Mouse (Mus musculus) lung, postnatal 0 days (tissue): ENCODE measurements around the gene Dpp3. TPM values are rescaled to one million over a fixed set of nuclear protein-coding genes. Genes with fewer than 3 reads are reported as not detected.
"Not testable (repeated sequence)": the region's sequence is repeated elsewhere in the genome, so short reads cannot be mapped to it uniquely, and the experiment has no call there.

ENCODE experiments used
- ATAC-seq: fragments of 200-750 bp; cut with Nextera tagmentation; 2 replicates; pipeline ENCODE4 v1.8.0; 2017; ENCODE audit warnings: moderate library complexity
- DNase-seq: peaks from one replicate; pipeline ENCODE4 v3.0.0-alpha.2; 2016; ENCODE audit warnings: low spot score
- H3K27ac ChIP-seq: fragments of 300-500 bp; sonication (generic); 2 replicates; pipeline ENCODE4 v1.5.1; 2014; ENCODE audit warnings: antibody characterized with exemption, mild to moderate bottlenecking, low read length, mixed read lengths
- H3K27me3 ChIP-seq: fragments of 300-500 bp; sonication (generic); replicated peaks from 2 replicates; pipeline ENCODE4 v1.6.1; 2014; ENCODE audit warnings: low read length, mixed read lengths; ENCODE audit not compliant: insufficient read depth
- H3K36me3 ChIP-seq: fragments of 300-500 bp; sonication (generic); 2 replicates; pipeline ENCODE4 v1.6.1; 2014; ENCODE audit warnings: low read length, mixed read lengths; ENCODE audit not compliant: insufficient read depth
- H3K4me1 ChIP-seq: fragments of 300-500 bp; sonication (generic); 2 replicates; pipeline ENCODE4 v1.6.1; 2014; ENCODE audit warnings: antibody characterized with exemption, low read depth, low read length, mixed read lengths; ENCODE audit not compliant: insufficient read depth
- H3K4me2 ChIP-seq: fragments of 300-500 bp; sonication (generic); replicated peaks from 2 replicates; pipeline ENCODE4 v1.6.1; 2014; ENCODE audit warnings: low read depth, mild to moderate bottlenecking, low read length, moderate library complexity, mixed read lengths
- H3K4me3 ChIP-seq: fragments of 300-500 bp; sonication (generic); 2 replicates; pipeline ENCODE4 v1.5.1; 2014; ENCODE audit warnings: low read depth, low read length
- H3K9ac ChIP-seq: fragments of 300-500 bp; sonication (generic); replicated peaks from 2 replicates; pipeline ENCODE4 v1.6.1; 2014; ENCODE audit warnings: low read depth, mild to moderate bottlenecking
- H3K9me3 ChIP-seq: fragments of 300-500 bp; sonication (generic); 2 replicates; pipeline ENCODE4 v1.6.1; 2016; ENCODE audit warnings: low read length, mixed read lengths
- CTCF ChIP-seq: IDR thresholded peaks from 2 replicates; pipeline ENCODE4 v1.5.1; 2016; ENCODE audit warnings: antibody characterized with exemption, mild to moderate bottlenecking
- EP300 ChIP-seq: IDR thresholded peaks from 2 replicates; pipeline ENCODE4 v1.6.1; 2016; ENCODE audit warnings: antibody characterized with exemption, mild to moderate bottlenecking, control low read depth
- WGBS: fragments of 180-500 bp; shearing (Covaris S2); extraction: QIAGEN DNeasy Blood & Tissue Kit; methylation state at CpG from one replicate; pipeline ENCODE4 v1.1.7; 2014; 5-methylcytosine and 5-hydroxymethylcytosine counted together
- polyA plus RNA-seq: library from polyadenylated mRNA; unstranded; fragments of >200 nt; fragmentation: Nextera tagmentation; extraction: Ambion mirVana; gene quantifications from 2 replicates; pipeline ENCODE4 v1.2.1, GENCODE M21; 2015

Gene Dpp3
- 47.6 and 47.7 TPM in 2 replicates for polyA plus RNA-seq

DNA sequence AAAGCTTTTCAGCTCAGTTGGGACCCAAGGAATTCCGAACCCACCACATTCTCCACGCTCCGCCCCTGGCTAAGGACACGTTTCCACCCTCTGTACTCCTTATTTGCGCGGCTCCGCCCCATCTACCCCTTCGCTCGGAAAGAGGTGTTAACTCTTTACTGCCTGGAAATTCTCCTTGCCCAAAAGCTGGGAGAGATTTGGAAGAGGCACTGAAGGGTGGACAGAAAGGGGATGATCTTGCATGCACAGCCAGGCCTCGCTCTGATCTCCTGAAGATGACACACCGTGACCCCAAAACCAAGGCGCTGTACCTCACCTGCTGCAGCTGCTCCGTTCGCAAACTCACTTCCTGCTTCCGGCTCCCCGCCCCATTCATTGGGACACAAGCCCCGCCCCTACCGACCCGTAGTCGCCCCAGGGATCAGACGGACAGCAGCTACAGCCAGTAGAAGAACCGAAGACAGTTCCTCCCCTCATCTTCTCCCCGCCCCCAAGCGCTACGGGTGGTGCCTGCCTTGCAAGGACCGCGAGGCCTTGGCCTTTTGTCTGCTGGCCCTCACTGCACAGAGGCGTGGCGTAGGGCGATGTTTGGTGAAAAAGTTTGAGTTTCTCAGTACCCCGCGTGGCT lies at the start of gene Dpp3:
TSS of gene Dpp3 (minus strand) at position 384 of the 628 bp plus-strand sequence.
- peak within 1 kb of the TSS; percentile 51; the same call in 1 of the 2 replicates for H3K27ac ChIP-seq
- peaks cover 8% of the 10 kb centered on the region; the same call in 1 of the 2 replicates for H3K4me1 ChIP-seq
- H3K36me3 ChIP-seq, result peaks cover 12% of the 10 kb centered on the region
- no peaks in the 10 kb centered on the region for H3K9me3 ChIP-seq
- WGBS, result under 1% methylated on average over 32 of the region's 32 CpGs
- no peaks in the 10 kb centered on the region for H3K27me3 ChIP-seq
- no peak for TF ChIP-seq EP300
- TF ChIP-seq CTCF, result no peak
- peak; percentile 100 for ATAC-seq
- H3K4me3 ChIP-seq, result peak within 1 kb of the TSS; percentile 57
- H3K4me2 ChIP-seq, result peak within 1 kb of the TSS; percentile 60
- H3K9ac ChIP-seq, result peak within 1 kb of the TSS; percentile 29
- peak; percentile 99 for DNase-seq

GRCm38 (mm10) chr19:4968236-4968635 lies 40.1 kb upstream of the Dpp3 start:
- 76% methylated on average over 2 of the region's 2 CpGs for WGBS
- H3K9me3 ChIP-seq, result no peaks in the 10 kb centered on the region
- H3K4me1 ChIP-seq, result no peaks in the 10 kb centered on the region
- no peak overlapping the region for H3K27ac ChIP-seq
- no peak overlapping the region for H3K9ac ChIP-seq
- no peak overlapping the region for H3K4me2 ChIP-seq
- DNase-seq, result peak; percentile 10
- H3K36me3 ChIP-seq, result peaks cover 6% of the 10 kb centered on the region; the same call in 1 of the 2 replicates
- H3K27me3 ChIP-seq, result no peaks in the 10 kb centered on the region
- no peak for ATAC-seq
- TF ChIP-seq CTCF (peak; percentile 60), EP300 (no peak)
- H3K4me3 ChIP-seq, result no peak overlapping the region

GRCm38 (mm10) chr19:4961928-4962601 lies 34.0 kb upstream of the Dpp3 start, which contains the start of gene Mrpl11:
Gene Mrpl11 (plus strand): TSS chr19:4962147.
- peak within 1 kb of the TSS; percentile 61 for H3K4me2 ChIP-seq
- TF ChIP-seq EP300 (peak; percentile 86), CTCF (peak; percentile 95)
- no peaks in the 10 kb centered on the region for H3K27me3 ChIP-seq
- H3K36me3 ChIP-seq, result peaks cover 6% of the 10 kb centered on the region; the same call in 1 of the 2 replicates
- ATAC-seq (peak; percentile 98), DNase-seq (peak; percentile 97)
- H3K27ac ChIP-seq, result peak within 1 kb of the TSS; percentile 69; the same call in 1 of the 2 replicates
- no peaks in the 10 kb centered on the region for H3K9me3 ChIP-seq
- under 1% methylated on average over 34 of the region's 34 CpGs for WGBS
- peak within 1 kb of the TSS; percentile 72 for H3K9ac ChIP-seq
- no peaks in the 10 kb centered on the region; the same call in 1 of the 2 replicates for H3K4me1 ChIP-seq
- H3K4me3 ChIP-seq, result peak within 1 kb of the TSS; percentile 82

DNA sequence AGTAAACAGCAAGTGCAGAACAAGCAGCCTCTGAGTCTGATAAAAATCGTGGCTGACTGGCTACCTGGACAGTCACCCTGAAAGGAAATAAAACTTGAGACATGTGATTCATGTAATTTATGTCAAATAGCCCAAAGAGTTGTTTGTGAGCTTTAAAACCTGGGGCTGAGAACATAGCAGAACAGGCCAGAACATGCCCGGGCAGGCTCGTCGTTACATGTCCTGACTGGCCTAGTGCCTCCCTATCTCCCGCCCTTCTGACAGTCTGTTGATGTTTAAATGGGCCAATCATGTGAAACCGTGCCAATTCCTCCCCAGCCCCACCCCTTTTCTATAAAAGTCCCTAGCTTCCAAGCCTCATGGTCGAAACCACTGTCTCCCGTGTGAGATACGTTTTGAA lies 20.6 kb upstream of the Dpp3 start:
- not testable (repeated sequence) for H3K4me1 ChIP-seq, H3K9ac ChIP-seq, H3K4me3 ChIP-seq, H3K4me2 ChIP-seq, ATAC-seq, H3K27me3 ChIP-seq, H3K9me3 ChIP-seq, H3K36me3 ChIP-seq, DNase-seq, H3K27ac ChIP-seq
- WGBS, result 76% methylated on average over 9 of the region's 9 CpGs

- 48% methylated on average over 6 of the region's 6 CpGs for WGBS
- Histone ChIP-seq H3K9ac (no peak overlapping the region), H3K27ac (no peak overlapping the region), H3K36me3 (no peaks in the 10 kb centered on the region), H3K4me3 (no peak overlapping the region), H3K27me3 (no peaks in the 10 kb centered on the region), H3K9me3 (no peaks in the 10 kb centered on the region), H3K4me1 (peaks cover 6% of the 10 kb centered on the region; the same call in 1 of the 2 replicates), H3K4me2 (no peak overlapping the region)
- TF ChIP-seq EP300, result no peak
- TF ChIP-seq CTCF, result no peak
- DNase-seq, result no peak
- no peak for ATAC-seq
Measured at GRCm38 (mm10) chr19:4945540-4945939, 17.5 kb upstream of the Dpp3 start.

DNA sequence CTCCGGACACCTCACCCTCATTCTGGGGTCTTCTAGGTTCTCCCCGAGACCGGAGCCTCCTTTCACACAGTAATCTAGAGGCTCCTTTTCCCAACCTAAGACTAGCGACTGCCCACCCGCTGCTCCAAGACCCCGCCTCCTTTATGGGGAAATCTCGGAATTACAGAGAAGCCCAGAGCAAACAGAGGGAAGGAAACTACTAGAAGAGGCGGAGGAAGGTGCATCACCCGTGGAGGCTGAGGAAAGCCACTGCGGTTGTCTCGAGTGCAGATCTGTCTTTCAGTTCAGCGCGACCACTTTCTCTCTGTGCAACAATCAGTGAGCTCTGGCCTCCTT lies 15.1 kb upstream of the Dpp3 start:
- H3K4me1 ChIP-seq, result peaks cover 6% of the 10 kb centered on the region; the same call in 1 of the 2 replicates
- DNase-seq (peak; percentile 84), ATAC-seq (peak; percentile 75)
- WGBS, result 2% methylated on average over 13 of the region's 13 CpGs
- H3K4me3 ChIP-seq, result peak overlapping the region; percentile 59
- no peak overlapping the region for H3K27ac ChIP-seq
- peak overlapping the region; percentile 86 for H3K4me2 ChIP-seq
- no peaks in the 10 kb centered on the region for H3K27me3 ChIP-seq
- H3K9me3 ChIP-seq, result no peaks in the 10 kb centered on the region
- peak overlapping the region; percentile 19; the same call in 1 of the 2 replicates for H3K9ac ChIP-seq
- no peak for TF ChIP-seq EP300
- TF ChIP-seq CTCF, result no peak
- no peaks in the 10 kb centered on the region for H3K36me3 ChIP-seq
